Mouse (Mus musculus) heart, postnatal 25 days (tissue): ENCODE measurements around the gene Shpk. TPM values are rescaled to one million over a fixed set of nuclear protein-coding genes. Genes with fewer than 3 reads are reported as not detected.
A peak's percentile ranks its signal among the peaks of the same experiment; 100 is the strongest.

ENCODE experiments used
- DNase-seq: peaks from one replicate; pipeline ENCODE4 v3.0.0; 2022; ENCODE audit warnings: low spot score
- intact Hi-C: fragments of 180-260 bp; cut with DNase I; formaldehyde crosslinking; loops from one replicate; pipeline ENCODE4 v1.15.1; 2025
- total RNA-seq, 2 experiments: library from RNA; stranded (reverse); gene quantifications; 2 replicates each; pipeline ENCODE4 v1.2.3; 2021

Shpk gene
- 1 to 10 TPM; 1.4 TPM for total RNA-seq

GRCm38 (mm10) chr11:73199230-73199712 is at the start of gene Shpk:
TSS of gene Shpk (plus strand) at chr11:73199460.
- intact Hi-C loops, result loop anchor here (2.0 kb wide), 1 partner anchor 20 kb away; no protein-coding TSS in a partner anchor
- DNase-seq, result peak; percentile 91

DNA sequence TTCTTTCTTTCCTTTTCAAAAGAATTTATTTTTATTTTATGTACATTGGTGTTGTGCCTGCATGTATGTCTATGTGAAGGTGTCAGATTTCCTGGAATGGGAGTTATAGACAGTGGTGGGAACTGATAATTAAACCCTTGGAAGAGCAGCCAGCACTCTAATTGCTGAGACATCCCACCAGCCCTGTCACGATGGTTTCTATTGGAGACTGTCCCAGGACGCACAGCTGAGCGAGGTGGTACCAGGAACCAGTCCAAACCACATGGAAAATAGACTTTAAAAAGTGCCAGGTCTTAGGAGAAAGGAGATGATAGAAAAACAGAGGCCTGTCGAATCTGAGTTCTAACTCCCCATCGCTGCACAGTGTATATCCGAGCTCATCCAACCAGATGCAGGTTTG is 44.2 kb upstream of the Shpk start:
- intact Hi-C loops, result no loop called here
- DNase-seq, result no peak

DNA sequence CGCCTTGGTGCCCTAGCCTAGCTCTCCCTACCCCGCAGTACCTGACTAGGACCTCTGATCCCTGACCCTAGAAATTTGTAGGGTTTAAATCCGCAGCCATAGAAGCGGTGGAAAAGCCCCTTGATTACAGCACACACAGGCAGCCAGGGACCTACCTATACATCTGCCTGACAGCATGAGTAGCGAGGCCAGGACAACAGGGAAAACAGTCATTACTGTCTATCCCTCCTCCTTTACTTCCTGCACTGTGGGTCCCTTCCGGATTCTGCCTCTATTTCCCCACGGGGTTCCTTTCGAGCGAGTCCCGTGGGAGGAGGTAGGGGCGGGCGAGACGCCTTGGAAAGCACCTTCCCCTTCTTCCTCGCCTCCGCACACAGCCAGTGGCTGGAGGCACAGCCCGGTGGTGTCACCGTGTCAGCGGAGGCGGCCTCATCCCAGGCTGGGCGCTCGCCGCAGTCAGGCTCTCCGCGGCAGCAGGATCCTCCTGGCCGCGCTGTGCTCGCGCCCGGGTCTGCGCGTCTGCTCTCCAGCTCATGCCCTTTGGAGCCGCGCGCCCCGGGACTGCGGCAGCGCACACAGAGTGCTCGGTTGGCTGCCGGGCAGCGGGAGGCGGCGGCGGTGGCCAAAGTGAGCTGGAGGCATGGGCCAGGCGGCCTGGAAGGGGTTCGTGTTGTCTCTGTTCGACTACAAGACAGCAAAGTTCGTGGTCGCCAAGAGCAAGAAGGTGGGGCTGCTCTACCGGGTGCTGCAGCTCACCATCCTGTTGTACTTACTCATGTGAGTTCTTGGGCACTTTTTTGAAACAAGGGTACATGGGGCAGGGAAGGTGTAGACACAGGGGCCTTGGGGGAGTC is 39.1 kb upstream of the Shpk start, which contains the start of gene P2rx5:
P2rx5 (plus strand) TSS at position 465 of the 854 bp plus-strand sequence.
- intact Hi-C loops, result loop anchor here (2.0 kb wide), 1 partner anchor 19 kb away; no protein-coding TSS in a partner anchor
- no peak for DNase-seq

- DNase-seq, result peak; percentile 42
- intact Hi-C loops, result no loop called here
These were observed 38.5 kb upstream of the Shpk start for GRCm38 (mm10) chr11:73160811-73161200.

- no peak for DNase-seq
- intact Hi-C loops, result no loop called here
These were observed 37.6 kb upstream of the Shpk start for GRCm38 (mm10) chr11:73161616-73162015.

DNA sequence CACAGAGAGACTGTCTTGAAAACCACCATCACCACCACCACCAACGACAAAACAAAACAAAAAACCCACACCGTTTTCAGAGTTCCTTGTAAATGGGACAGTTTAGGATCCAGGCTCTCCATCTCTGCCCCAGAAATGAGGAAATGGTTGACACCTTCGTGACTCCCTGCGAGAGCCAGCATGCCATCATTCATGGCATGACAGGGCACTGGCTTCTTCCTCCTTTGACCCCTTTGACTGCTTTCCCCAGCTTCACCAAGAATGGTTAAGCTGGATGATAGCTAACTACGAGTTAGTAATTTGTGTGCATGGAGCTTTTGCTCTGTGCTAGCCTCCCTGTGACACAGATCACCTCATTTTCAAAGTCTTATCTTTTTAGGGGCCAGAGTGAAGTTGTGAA is 37.0 kb upstream of the Shpk start:
- no peak for DNase-seq
- intact Hi-C loops, result no loop called here

DNA sequence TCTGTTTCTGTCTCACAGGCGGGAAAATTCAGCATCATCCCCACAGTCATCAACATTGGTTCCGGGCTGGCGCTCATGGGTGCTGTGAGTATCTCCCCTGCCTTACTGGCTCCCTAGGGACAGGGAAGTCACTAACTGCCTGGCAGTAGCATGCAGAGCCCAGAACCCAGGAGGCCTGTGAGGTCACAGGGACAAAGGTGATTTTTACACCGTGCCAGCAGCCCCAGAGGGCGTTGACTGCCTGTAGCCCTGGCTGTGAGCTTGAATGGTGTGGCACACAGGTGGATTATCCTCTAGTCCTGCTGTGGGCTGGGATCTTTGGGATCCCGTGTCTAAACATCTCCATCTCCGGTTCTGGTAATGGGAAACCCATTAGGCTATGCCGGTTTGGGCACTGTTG is 31.2 kb upstream of the Shpk start:
- no peak for DNase-seq
- intact Hi-C loops, result no loop called here

DNA sequence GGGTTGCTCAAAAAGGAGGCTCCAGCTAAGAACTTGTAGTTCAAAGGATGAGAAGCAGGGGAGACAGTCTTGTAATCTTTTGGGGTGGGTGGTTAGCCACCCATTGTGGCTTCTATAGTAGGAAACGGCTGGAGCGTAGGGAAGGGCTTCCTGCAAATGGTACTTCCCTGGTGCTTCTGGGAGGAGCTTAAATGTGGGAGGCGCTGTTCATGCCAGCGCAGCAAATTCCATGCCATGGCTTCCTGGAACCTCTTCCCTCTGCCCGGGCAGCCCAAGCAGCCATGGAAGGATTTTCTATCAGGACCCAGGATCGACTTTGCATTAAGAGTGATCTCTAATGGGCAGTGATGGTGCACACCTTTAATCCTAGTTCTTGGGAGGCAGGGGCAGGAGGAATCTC is 30.7 kb upstream of the Shpk start:
- DNase-seq, result no peak
- intact Hi-C loops, result no loop called here

DNA sequence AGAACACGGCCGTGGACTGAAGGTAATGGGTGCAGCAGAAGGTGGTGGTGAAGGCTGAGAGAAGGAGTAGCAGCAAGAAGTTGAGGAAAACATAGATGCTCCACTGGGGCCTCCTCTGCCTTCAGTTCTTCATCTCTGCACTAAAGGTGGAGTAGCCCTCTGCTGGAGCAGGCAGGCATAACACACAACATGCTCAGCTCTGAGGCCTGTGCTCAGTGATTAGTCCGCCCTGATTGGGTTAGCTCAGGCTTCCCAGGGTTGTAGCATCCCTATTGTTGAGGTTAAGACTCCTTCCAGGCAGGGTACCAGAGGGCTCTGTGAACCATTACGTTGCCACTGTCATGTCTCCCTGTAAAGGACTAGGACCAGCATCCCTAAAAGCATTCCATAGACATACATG is 30.0 kb upstream of the Shpk start:
- no peak for DNase-seq
- intact Hi-C loops, result no loop called here

GRCm38 (mm10) chr11:73172186-73172585 is 27.1 kb upstream of the Shpk start:
- peak; percentile 40 for DNase-seq
- intact Hi-C loops, result loop anchor here (5.0 kb wide), 1 partner anchor 35 kb away; the partner anchor contains the start of gene Haspin

DNA sequence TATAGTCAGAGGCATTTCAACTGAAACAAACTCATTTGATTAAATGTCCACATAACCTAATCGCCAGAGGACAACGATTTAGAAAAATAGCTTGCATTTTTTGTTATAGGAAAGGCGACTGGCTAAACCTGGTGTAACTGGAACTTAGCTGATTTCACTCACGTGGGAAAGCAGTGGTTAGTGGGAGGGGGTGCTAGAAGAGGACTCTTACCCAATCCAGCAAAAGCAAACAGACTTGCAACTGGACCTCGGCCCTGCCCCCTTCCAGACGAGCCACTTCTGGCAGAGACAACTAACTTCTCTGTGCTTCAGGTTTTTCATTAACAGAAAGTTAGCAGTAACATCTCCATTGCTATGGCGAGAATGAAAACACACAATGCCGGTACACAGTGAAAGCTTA is 23.6 kb upstream of the Shpk start:
- DNase-seq, result no peak
- intact Hi-C loops, result no loop called here

DNA sequence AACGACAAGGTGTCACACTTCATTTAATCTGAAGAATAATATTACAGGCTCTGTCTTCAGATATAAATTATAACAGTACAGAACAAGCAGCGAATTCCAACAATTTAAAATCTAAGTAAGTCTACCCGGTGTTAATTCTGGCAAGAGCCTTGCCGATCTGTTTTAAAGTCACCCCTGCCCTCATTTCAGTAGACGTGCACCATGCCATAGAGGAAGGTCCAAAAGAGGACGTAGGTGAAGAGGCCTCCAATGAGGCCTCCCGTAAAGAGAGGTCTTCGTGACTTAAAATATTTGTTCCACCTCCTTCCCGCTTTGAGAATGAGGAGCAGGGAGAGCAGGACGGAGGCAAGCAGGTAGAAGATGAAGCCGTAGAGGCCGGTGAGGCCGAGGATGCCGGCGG is 23.1 kb upstream of the Shpk start:
- intact Hi-C loops, result no loop called here
- DNase-seq, result no peak

- intact Hi-C loops, result no loop called here
- peak; percentile 94 for DNase-seq
These were observed 22.4 kb upstream of the Shpk start, which contains the start of the genes Emc6 and Tax1bp3 for GRCm38 (mm10) chr11:73176608-73177508. TSS of gene Emc6 (minus strand) at chr11:73177037. TSS of gene Tax1bp3 (plus strand) at chr11:73177083.

- intact Hi-C loops, result no loop called here
- peak; percentile 77 for DNase-seq
These were observed 21.8 kb upstream of the Shpk start for GRCm38 (mm10) chr11:73177509-73177875.

DNA sequence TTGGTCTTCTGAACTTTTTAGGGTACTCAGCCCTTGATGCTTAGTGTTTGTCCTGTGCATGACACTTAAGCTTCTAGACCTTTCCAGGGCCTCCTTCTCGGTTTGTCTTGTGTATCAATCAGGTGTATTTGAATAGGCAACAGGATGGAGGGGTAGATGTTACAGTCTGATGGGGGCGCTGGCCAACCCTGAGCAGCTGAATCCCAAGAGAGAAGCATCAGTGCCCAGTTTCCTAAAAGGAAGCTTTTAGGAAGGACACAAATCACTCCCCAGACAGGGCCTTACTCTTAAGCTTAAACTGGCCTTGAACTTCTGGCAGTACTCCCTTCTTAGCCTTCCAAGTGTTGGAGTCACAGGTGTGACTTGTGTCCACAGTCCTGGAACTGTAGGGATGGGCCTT is 21.4 kb upstream of the Shpk start:
- intact Hi-C loops, result loop anchor here (2.0 kb wide), 1 partner anchor 21 kb away; the partner anchor contains the start of genes Ctns and Shpk
- DNase-seq, result no peak

- intact Hi-C loops, result no loop called here
- no peak for DNase-seq
These were observed 13.2 kb upstream of the Shpk start for GRCm38 (mm10) chr11:73185872-73186615.

GRCm38 (mm10) chr11:73187231-73187630 is 12.0 kb upstream of the Shpk start:
- DNase-seq, result no peak
- intact Hi-C loops, result no loop called here

GRCm38 (mm10) chr11:73193047-73193446 is 6.2 kb upstream of the Shpk start:
- intact Hi-C loops, result no loop called here
- DNase-seq, result no peak

DNA sequence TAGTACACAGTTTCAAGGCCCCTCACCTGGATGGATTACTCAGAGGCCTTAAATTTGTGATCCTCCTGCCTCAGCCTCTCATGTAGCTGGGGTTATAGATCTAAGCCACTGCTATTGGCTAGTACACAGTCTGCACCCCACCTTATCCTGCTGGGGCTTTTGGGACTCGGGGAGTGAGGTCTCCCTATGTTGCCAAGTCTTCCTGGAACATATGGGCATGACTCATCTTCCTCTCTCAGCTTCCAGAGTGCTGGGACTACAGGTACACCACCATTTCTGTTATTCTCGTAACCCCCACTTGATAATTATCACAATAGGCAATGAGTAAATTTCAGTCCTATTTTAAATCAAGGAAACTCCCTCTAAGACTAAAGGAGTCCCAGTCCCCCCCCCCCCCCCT is 4.8 kb upstream of the Shpk start:
- no peak for DNase-seq
- intact Hi-C loops, result no loop called here

GRCm38 (mm10) chr11:73198190-73198589 is 1.1 kb upstream of the Shpk start:
- intact Hi-C loops, result loop anchor here (2.0 kb wide), 1 partner anchor 19 kb away; no protein-coding TSS in a partner anchor
- DNase-seq, result no peak
